Mouse (Mus musculus) bone marrow, adult 2 months (tissue): ENCODE measurements around the gene Slco2b1. TPM values are rescaled to one million over a fixed set of nuclear protein-coding genes. Genes with fewer than 3 reads are reported as not detected.

ENCODE experiments used
- H3K27ac ChIP-seq: fragments of 200-500 bp; 2 replicates; pipeline ENCODE4 v1.5.1; 2012; ENCODE audit warnings: low read depth, mild to moderate bottlenecking, control low read depth, inconsistent platforms, low read length; ENCODE audit not compliant: control insufficient read depth, poor library complexity, insufficient read depth
- H3K4me1 ChIP-seq: fragments of 200-500 bp; 2 replicates; pipeline ENCODE4 v1.6.1; 2011; ENCODE audit warnings: low read length; ENCODE audit not compliant: control insufficient read depth, insufficient read depth
- H3K4me3 ChIP-seq: fragments of 200-500 bp; replicated peaks from 2 replicates; pipeline ENCODE3; 2011; ENCODE audit warnings: mild to moderate bottlenecking, low read depth, low read length, control low read depth; ENCODE audit not compliant: control insufficient read depth
- CTCF ChIP-seq: fragments of 200-500 bp; IDR thresholded peaks from 2 replicates; pipeline ENCODE4 v1.5.1; 2011; ENCODE audit warnings: low read length, control low read depth; ENCODE audit not compliant: control insufficient read depth, insufficient read depth
- POLR2A ChIP-seq: fragments of 200-500 bp; IDR thresholded peaks from 2 replicates; pipeline ENCODE4 v1.6.1; 2011; ENCODE audit warnings: low read depth, mild to moderate bottlenecking, control low read depth, low read length, borderline replicate concordance; ENCODE audit not compliant: control insufficient read depth
- WGBS: fragments of 180-500 bp; shearing (Covaris S2); methylation state at CpG from one replicate; pipeline ENCODE4 v1.1.7; 2018; 5-methylcytosine and 5-hydroxymethylcytosine counted together
- polyA plus RNA-seq: library from polyadenylated mRNA; stranded (reverse); fragments of >200 nt; gene quantifications from 2 replicates; pipeline ENCODE4 v1.2.4, GENCODE M21; 2011; ENCODE audit warnings: low replicate concordance; ENCODE audit not compliant: missing spikeins, insufficient read depth, insufficient read length

The Slco2b1 gene
- polyA plus RNA-seq, 1 experiment, result 5.0 TPM

- TF ChIP-seq CTCF (no peak), POLR2A (no peak)
- H3K4me3 ChIP-seq, result no peak overlapping the region
- WGBS, result 67% methylated on average over 4 of the region's 4 CpGs
- H3K27ac ChIP-seq, result no peak overlapping the region
- no peaks in the 10 kb centered on the region for H3K4me1 ChIP-seq
Measured at GRCm38 (mm10) chr7:99684086-99684485, 27.1 kb downstream of the Slco2b1 start.

DNA sequence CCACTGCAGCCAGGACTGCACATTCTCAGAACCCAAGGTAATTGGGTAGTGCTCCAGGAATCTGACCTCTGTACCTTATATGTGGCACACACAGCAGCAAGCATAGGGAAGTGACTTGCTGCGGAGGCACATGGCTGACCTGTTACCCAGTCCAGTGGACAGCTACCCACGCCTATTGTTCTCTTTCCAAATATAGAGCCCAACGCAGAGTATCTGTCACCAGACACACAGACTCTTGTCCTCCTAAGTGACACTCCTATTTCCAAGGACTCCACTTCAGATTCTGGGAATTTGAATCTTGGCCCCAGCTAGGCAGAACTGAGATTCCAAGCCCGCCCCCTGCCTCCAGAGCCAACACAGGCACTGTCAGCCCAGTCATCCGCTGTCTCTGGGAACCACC is 30.4 kb downstream of the Slco2b1 start:
- no peak for TF ChIP-seq CTCF
- no peak for TF ChIP-seq POLR2A
- WGBS, result 80% methylated on average over 5 of the region's 5 CpGs
- no peak overlapping the region for H3K27ac ChIP-seq
- no peak overlapping the region for H3K4me3 ChIP-seq
- no peaks in the 10 kb centered on the region for H3K4me1 ChIP-seq

GRCm38 (mm10) chr7:99674890-99675289 is 36.2 kb downstream of the Slco2b1 start:
- H3K27ac ChIP-seq, result 0 out of 2 replicates have a peak overlapping the region, but pooled peaks have one; percentile 44
- H3K4me1 ChIP-seq, result peaks cover 6% of the 10 kb centered on the region
- no peak overlapping the region for H3K4me3 ChIP-seq
- 0% methylated on average over 3 of the region's 3 CpGs for WGBS
- no peak for TF ChIP-seq CTCF
- TF ChIP-seq POLR2A, result no peak

- 0 out of 2 replicates have a peak overlapping the region, but pooled peaks have one; percentile 44 for H3K27ac ChIP-seq
Measured at GRCm38 (mm10) chr7:99674209-99674608, 36.9 kb downstream of the Slco2b1 start.

DNA sequence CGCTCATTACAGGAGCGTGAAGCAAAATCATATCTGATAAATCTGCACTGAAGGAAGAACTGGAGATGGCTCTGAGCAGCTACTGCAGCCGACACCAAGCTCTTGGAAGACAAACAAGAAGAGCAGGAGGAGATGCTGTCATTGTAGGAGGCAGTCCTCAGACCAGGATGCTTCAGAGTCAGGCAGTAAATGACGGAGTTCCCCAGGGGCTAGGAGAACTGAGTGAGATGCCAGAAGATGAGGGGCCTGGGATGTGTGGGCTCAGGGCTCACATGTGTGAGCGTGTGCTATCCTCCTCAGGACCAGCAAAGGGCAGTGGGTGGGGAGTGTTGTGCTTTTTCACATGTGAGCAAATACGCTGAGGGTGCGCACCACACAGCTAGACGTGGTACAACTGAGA is 38.0 kb downstream of the Slco2b1 start:
- 79% methylated on average over 8 of the region's 8 CpGs for WGBS
- no peak overlapping the region for H3K4me3 ChIP-seq
- H3K4me1 ChIP-seq, result peaks cover 6% of the 10 kb centered on the region
- TF ChIP-seq CTCF (no peak), POLR2A (no peak)
- no peak overlapping the region for H3K27ac ChIP-seq

More at GRCm38 (mm10) chr7:99674209-99674608, 36.9 kb downstream of the Slco2b1 start:
- peaks cover 6% of the 10 kb centered on the region for H3K4me1 ChIP-seq
- H3K4me3 ChIP-seq, result no peak overlapping the region
- no peak for TF ChIP-seq POLR2A
- no peak for TF ChIP-seq CTCF
- WGBS, result 6% methylated on average over 5 of the region's 5 CpGs

GRCm38 (mm10) chr7:99671544-99672435 is 39.4 kb downstream of the Slco2b1 start:
- no peak overlapping the region for H3K4me3 ChIP-seq
- TF ChIP-seq CTCF (no peak), POLR2A (no peak)
- H3K4me1 ChIP-seq, result peaks cover 6% of the 10 kb centered on the region
- H3K27ac ChIP-seq, result no peak overlapping the region
- 82% methylated on average over 9 of the region's 9 CpGs for WGBS

- Histone ChIP-seq H3K4me3 (no peak overlapping the region), H3K27ac (no peak overlapping the region), H3K4me1 (peaks cover 6% of the 10 kb centered on the region)
- no peak for TF ChIP-seq POLR2A
- TF ChIP-seq CTCF, result no peak
- WGBS, result 70% methylated on average over 4 of the region's 4 CpGs
Measured at GRCm38 (mm10) chr7:99670915-99671314, 40.2 kb downstream of the Slco2b1 start.

DNA sequence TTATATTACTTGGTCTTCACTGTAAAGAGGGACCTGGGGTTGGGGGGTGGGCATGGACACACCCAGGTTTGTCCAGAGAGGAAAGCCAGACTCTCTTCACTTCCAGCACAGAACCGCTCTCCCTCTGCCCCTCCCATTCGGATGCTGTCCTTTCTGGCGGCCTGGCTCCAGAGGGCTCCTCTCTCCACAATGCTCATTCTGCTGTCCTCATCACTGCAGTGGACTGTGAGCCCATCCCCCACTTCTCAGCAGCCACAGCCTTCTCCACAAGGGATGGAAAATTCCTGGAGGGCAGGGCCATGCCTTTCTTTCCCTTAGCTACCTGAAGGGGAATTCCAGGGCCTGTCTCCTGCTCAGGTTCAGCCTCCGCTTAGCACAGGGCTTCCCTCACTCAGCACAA is 42.3 kb downstream of the Slco2b1 start:
- no peak for TF ChIP-seq POLR2A
- TF ChIP-seq CTCF, result no peak
- Histone ChIP-seq H3K4me1 (no peaks in the 10 kb centered on the region), H3K4me3 (no peak overlapping the region), H3K27ac (no peak overlapping the region)
- WGBS, result 84% methylated on average over 4 of the region's 4 CpGs
